Mouse (Mus musculus): Measurements from ENCODE around the gene Slpi.
"Not testable (repeated sequence)": the region's sequence is repeated elsewhere in the genome, so short reads cannot be mapped to it uniquely, and the experiment has no call there.

The Slpi gene

GRCm38 (mm10) chr2:164356177-164356967 lies 32.5 kb downstream of the Slpi start:
- in situ Hi-C loops (cut with MboI; ENCODE audit: low pct_unique_long_range_greater_than_20kb in 1 of 2, low sequenced_read_pairs in 2 of 2, unreplicated experiment in 1 of 2) = loop anchor here in 1 of 2 experiments (10.0 kb wide), 1 partner anchor 252 kb away; no protein-coding TSS in a partner anchor

- in situ Hi-C loops (cut with MboI; ENCODE audit: low pct_unique_long_range_greater_than_20kb in 1 of 2, low sequenced_read_pairs in 2 of 2, unreplicated experiment in 1 of 2) = loop anchor here in 1 of 2 experiments (10.0 kb wide), 1 partner anchor 249 kb away; no protein-coding TSS in a partner anchor
These were observed 35.5 kb downstream of the Slpi start for GRCm38 (mm10) chr2:164353356-164353755.

GRCm38 (mm10) chr2:164352697-164353096 lies 36.2 kb downstream of the Slpi start:
- in situ Hi-C loops (cut with MboI; ENCODE audit: low pct_unique_long_range_greater_than_20kb in 1 of 2, low sequenced_read_pairs in 2 of 2, unreplicated experiment in 1 of 2) = loop anchor here in 1 of 2 experiments (10.0 kb wide), 1 partner anchor 248 kb away; no protein-coding TSS in a partner anchor

GRCm38 (mm10) chr2:164348980-164349379 lies 39.9 kb downstream of the Slpi start:
- in situ Hi-C loops (cut with MboI; ENCODE audit: low pct_unique_long_range_greater_than_20kb in 1 of 2, low sequenced_read_pairs in 2 of 2, unreplicated experiment in 1 of 2) = no loop called here

GRCm38 (mm10) chr2:164347697-164348096 lies 41.2 kb downstream of the Slpi start:
- in situ Hi-C loops (cut with MboI; ENCODE audit: low pct_unique_long_range_greater_than_20kb in 1 of 2, low sequenced_read_pairs in 2 of 2, unreplicated experiment in 1 of 2) = not testable (repeated sequence)

GRCm38 (mm10) chr2:164343732-164344131 lies 45.2 kb downstream of the Slpi start:
- in situ Hi-C loops (cut with MboI; ENCODE audit: low pct_unique_long_range_greater_than_20kb in 1 of 2, low sequenced_read_pairs in 2 of 2, unreplicated experiment in 1 of 2) = not testable (repeated sequence)

GRCm38 (mm10) chr2:164332440-164332839 lies 56.5 kb downstream of the Slpi start, which contains the start of gene Svs5:
TSS of gene Svs5 (plus strand) at chr2:164332740.
- in situ Hi-C loops (cut with MboI; ENCODE audit: low pct_unique_long_range_greater_than_20kb in 1 of 2, low sequenced_read_pairs in 2 of 2, unreplicated experiment in 1 of 2) = loop anchor here in 1 of 2 experiments (10.0 kb wide), 1 partner anchor 228 kb away; no protein-coding TSS in a partner anchor

- in situ Hi-C loops (cut with MboI; ENCODE audit: low pct_unique_long_range_greater_than_20kb in 1 of 2, low sequenced_read_pairs in 2 of 2, unreplicated experiment in 1 of 2) = no loop called here
These were observed 67.9 kb downstream of the Slpi start for GRCm38 (mm10) chr2:164320983-164321382.

- in situ Hi-C loops (cut with MboI; ENCODE audit: low pct_unique_long_range_greater_than_20kb in 1 of 2, low sequenced_read_pairs in 2 of 2, unreplicated experiment in 1 of 2) = not testable (repeated sequence)
These were observed 72.4 kb downstream of the Slpi start, which contains the start of gene Svs6 for GRCm38 (mm10) chr2:164316451-164316850. TSS of gene Svs6 (plus strand) at chr2:164316751.

- in situ Hi-C loops (cut with MboI; ENCODE audit: low pct_unique_long_range_greater_than_20kb in 1 of 2, low sequenced_read_pairs in 2 of 2, unreplicated experiment in 1 of 2) = not testable (repeated sequence)
These were observed 73.4 kb downstream of the Slpi start for GRCm38 (mm10) chr2:164315460-164315859.

GRCm38 (mm10) chr2:164312599-164312998 lies 76.3 kb downstream of the Slpi start:
- in situ Hi-C loops (cut with MboI; ENCODE audit: low pct_unique_long_range_greater_than_20kb in 1 of 2, low sequenced_read_pairs in 2 of 2, unreplicated experiment in 1 of 2) = no loop called here

Data from mouse embryonic stem cell (cell line).